Mouse (Mus musculus) testis, adult 2 months (tissue): ENCODE measurements around the gene Gpr153.

Source experiments
- CTCF ChIP-seq: fragments of 200-500 bp; IDR thresholded peaks from 2 replicates; pipeline ENCODE4 v1.5.1; 2012; ENCODE audit warnings: low read depth, mild to moderate bottlenecking, inconsistent platforms, low read length, moderate library complexity; ENCODE audit not compliant: control insufficient read depth, insufficient read depth, insufficient replicate concordance
- POLR2A ChIP-seq: fragments of 200-500 bp; IDR thresholded peaks from 2 replicates; pipeline ENCODE4 v1.6.1; 2012; ENCODE audit warnings: low read depth, mild to moderate bottlenecking, inconsistent platforms, low read length, moderate library complexity; ENCODE audit not compliant: control insufficient read depth

DNA sequence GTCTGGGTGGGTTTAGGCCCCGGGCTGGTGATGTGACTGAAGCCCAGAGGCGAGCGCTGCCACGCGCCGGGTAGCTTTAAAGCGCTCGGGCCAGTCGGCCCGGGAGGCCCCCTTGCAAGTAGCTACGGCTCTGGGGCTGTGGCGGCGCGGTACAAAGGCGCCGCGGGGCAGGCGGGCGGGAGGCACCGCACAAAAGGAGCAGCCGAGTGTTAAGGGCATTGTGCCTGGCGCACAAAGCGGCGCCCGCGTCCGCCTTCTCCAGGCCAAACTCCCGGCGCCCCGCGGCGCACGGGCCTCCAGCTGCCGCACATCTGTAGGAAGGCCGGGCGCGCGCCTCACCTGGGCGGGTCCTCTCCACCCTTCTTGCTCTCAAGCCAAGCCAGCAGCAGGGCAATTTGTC is 16.4 kb downstream of the Gpr153 start:
- TF ChIP-seq CTCF (no peak), POLR2A (no peak)
